Mouse (Mus musculus) brain, embryonic 14.5 days (tissue): ENCODE measurements around the gene Bach2. TPM values are rescaled to one million over a fixed set of nuclear protein-coding genes. Genes with fewer than 3 reads are reported as not detected.
A peak's percentile ranks its signal among the peaks of the same experiment; 100 is the strongest.

Experiments used
- DNase-seq: peaks from one replicate; pipeline ENCODE4 v3.0.0-alpha.2; 2011; ENCODE audit warnings: low read depth
- CTCF ChIP-seq: fragments of 200-500 bp; IDR thresholded peaks from 2 replicates; pipeline ENCODE4 v1.5.1; 2012; ENCODE audit warnings: inconsistent platforms, mild to moderate bottlenecking, moderate library complexity, borderline replicate concordance; ENCODE audit not compliant: insufficient read depth, insufficient read length; ENCODE audit errors: extremely low read depth
- POLR2A ChIP-seq: fragments of 200-500 bp; IDR thresholded peaks from 2 replicates; pipeline ENCODE4 v1.6.1; 2012; ENCODE audit warnings: mild to moderate bottlenecking, inconsistent platforms, borderline replicate concordance; ENCODE audit not compliant: poor library complexity, insufficient read depth, insufficient read length, severe bottlenecking; ENCODE audit errors: extremely low read depth
- polyA plus RNA-seq: library from polyadenylated mRNA; depleted of rRNA; stranded (reverse); fragments of >200 nt; gene quantifications from 2 replicates; pipeline ENCODE4 v1.2.3, GENCODE M21; 2012

The Bach2 gene
- polyA plus RNA-seq, 1 experiment: 31.4 TPM

DNA sequence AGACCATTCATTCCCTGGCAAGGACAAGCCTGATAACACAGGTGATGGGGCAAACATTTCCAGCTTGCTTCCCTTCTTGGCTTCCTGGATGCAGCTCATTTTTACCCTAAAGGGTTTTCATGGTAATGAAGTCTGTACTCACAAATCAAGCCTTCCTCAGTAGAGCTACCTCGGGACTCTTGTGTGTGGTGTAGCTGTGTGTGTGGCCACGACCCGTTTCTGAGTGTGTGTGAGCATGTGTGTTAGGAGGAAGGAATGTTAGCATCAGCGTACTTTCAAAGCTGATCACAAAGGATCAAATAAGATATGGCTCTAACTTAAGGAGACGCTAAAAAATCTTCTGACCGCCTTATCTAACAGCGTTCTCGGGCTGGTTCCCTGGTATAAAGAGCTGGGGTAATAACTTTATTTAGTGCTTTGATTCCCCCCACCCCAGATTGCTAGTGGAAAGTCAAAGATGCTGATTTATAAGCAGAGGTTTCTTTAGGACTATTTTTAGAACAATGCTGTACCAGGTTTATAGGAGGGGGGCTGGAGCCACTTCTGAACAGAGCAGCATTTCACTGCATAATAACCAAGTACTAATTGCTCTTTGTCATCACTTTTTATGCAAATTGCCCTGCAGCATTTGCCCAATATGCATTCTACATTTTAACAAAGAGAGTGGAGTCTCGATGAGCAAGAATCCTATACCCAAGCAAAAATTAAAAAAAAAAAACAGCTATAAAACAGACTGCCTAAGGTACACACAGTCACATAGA, 28.0 kb upstream of the Bach2 start:
- DNase-seq: peak; percentile 76
- TF ChIP-seq CTCF (no peak), POLR2A (no peak)

DNA sequence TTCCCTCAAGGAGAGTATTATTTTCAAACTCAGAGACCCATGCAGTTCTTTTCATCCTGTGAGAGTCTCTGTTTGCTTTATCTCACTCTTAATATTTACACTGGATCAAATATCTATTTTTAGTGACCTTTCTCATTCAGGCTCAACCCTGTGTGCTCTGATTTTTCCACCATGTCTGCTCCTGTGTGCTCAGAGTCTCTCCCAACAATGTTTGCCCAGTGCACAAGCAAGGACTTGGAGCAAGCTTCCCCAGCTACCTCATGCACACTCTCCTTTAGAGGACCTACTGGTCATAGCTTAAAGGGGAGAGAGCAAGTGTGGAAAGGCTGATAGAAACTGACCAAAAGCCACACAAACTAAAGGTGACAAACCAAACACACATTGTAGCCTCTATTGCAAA, 26.0 kb upstream of the Bach2 start:
- TF ChIP-seq POLR2A: no peak
- TF ChIP-seq CTCF: no peak
- DNase-seq: no peak

DNA sequence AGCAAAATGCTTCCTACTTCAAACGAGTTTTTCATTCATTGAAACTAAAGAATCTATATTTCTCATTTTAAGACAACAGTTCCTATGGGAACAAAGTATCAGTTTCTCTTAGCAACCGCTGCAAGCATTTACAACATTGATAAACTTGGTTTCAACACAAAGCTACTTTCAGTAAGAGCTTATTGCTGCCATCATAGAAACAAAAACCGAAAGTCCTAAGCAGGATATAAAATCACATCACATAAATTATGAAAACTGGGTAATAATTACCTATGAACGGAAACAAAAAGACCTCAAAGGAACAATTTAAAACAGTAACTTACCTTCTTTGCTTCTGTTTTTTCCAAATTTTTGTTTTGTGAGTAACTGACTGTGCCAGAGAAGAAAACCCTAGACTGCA, 22.1 kb upstream of the Bach2 start:
- no peak for DNase-seq
- TF ChIP-seq CTCF (no peak), POLR2A (no peak)

DNA sequence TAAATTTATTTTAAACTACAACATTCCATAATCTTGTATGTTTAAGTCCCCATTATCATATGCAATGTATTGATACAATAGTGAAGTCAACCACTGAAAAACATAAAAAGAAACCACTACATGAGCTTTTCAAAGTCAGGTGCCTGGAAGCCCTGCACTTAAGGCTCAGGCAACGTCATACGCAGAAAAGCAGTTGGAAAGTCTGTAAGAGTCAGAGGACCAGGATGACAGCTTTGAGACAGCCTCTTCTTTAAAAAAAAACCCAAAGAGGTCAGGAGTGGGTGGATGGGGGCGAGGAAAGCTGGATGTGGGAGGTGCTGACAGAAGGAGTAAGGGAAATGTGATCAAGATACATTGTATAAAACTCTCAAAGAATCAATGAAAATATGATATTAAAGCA, 21.6 kb upstream of the Bach2 start:
- DNase-seq: no peak
- TF ChIP-seq POLR2A (no peak), CTCF (no peak)

DNA sequence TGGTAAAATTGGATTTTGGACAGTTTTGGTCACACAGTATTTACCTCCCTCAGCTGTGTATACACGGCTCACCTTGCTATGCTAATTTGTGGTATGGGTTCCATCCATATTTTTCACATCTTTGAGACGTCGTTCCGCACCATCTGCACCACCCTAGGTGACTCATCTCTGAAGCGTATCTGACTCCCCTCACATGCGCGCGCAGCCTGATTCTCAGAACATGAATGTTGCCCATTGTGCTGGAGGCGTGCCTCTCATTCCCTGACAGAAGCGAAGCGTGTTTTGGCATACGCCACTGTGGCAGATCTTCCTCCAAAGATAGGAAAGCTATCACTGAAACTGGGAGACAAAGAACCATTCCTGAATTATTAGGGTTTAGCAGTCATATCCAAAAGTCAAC, 21.0 kb upstream of the Bach2 start:
- TF ChIP-seq POLR2A (no peak), CTCF (no peak)
- DNase-seq: peak; percentile 50

DNA sequence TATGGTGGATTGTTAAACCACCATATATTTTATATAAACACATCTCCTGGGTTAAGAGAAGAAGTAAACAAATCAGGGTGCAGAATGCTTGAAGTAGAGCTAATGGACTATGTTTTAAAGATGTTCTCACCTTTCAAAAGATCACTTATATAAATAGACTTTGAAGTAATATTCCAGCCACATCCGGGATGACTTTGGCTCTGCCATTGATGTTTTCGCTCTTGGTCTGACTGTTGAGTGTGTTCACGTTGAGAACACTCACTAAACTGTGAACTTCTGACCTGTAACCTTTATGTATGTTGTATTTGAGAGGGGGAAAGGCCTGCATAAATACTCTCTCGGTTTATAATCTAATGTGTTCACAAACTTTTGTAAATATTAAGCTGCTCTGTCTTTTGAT, 20.2 kb upstream of the Bach2 start:
- DNase-seq: no peak

DNA sequence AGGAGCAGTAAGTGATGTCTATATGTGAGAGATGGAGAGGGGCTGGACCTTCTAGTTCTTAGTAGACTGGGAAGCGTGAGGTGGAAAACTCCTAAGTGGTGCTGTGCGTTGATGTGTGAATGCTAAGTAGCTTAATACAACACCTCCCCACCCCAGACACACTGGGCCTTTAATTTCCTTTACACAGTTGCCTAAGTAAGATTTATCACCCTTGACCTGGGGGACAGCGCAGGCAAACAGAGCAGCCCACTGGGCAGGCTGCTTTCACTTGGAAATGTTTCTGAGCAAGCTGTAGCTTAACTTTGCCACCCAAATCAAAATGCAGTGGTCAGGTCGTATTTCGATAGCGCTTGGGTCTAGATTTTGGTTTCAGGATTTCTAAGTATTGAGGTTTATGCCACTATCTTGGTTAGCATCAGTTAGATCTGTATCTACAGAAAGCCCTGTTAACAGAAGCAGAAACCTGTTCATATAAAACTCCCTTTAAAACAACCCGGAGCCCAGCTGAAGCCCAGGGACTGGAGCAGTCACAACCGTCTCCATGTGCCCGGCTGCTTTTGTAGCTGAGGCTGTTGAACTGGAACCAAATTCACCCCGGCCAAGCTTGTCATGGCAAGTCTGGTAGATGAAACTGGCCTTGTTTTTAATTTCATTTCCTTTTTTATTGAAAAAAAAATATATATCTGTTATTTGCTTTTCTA, 19.0 kb upstream of the Bach2 start:
- TF ChIP-seq CTCF: no peak
- no peak for TF ChIP-seq POLR2A
- no peak for DNase-seq

More for the DNA sequence above, 20.2 kb upstream of the Bach2 start:
- TF ChIP-seq CTCF (no peak), POLR2A (no peak)

DNA sequence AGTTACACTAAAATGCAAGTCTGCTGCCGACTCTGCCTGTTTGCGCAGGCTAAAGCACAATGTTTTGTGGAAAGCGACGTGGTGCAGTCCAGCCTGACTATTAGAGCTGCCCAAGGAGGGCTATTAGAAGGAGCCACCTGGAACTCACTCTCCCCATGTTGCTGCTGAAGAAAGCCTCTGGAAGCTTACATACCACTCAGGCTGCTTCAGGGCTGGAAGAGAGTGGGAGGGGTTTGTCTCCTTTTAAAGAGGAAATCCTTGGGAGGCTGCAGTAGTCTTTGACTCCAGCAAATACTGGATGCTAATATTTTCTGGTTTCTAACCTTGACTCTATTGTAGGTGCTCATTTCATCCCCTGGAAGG, 18.5 kb upstream of the Bach2 start:
- DNase-seq: no peak
- TF ChIP-seq CTCF (no peak), POLR2A (no peak)

DNA sequence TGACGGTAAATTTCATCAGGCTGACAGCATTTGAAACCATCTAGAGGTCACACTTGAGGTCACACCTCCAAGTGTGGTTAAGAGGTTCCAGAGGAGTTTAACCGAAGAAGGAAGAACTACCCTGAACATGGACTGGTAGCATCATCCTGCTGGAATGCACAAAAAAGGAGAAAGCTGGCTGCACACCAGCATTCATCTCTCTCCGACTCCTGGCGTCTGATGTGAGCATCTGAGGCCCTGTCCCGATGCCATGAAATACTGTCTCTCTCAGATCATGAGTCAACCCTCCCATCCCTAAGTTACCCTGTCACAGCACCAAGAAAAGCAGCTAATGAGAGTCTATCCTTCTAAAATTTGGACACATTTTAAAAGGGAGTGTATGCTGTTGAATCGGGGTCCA, 17.6 kb upstream of the Bach2 start:
- TF ChIP-seq POLR2A: no peak
- no peak for TF ChIP-seq CTCF
- peak; percentile 73 for DNase-seq

DNA sequence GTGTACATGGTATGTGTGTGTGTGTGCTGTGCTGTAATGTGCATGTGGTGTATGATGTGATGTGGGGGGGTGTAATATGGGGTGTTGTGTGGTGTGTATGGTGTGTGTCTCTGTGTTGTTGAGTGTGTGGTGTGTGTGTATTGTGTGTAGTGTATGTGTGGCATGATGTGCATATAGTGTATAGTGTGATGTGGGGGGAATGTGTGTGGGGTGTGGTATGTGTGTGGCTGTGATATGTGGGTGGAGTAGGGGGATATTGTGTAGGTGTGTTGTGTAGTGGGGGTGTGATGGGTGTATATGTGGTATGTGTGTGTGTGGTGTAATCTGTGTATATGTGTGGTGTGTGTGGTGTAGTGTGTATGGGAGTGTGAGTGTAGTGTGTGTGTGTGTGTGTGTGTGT, 15.0 kb upstream of the Bach2 start:
- TF ChIP-seq POLR2A (no peak), CTCF (no peak)
- no peak for DNase-seq

DNA sequence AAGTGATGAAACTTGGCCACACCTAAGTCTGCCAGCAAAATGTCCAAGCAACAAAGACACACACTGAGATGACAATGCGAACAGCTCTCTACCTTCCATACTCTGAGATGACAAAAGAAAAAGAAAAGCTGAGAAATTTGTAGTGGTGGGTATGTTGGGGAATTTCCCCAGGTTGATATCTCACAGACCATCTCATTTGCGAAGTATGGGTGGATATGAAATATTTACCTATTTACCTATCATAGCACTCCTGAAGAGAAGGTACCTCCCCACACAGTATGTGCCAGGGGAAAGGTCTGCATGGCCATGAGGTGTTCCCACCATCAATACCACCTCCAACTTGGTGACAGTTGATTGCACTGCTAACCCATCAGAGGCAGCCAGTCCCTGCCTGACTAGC, 13.4 kb upstream of the Bach2 start:
- DNase-seq: no peak
- TF ChIP-seq POLR2A: no peak
- TF ChIP-seq CTCF: no peak

DNA sequence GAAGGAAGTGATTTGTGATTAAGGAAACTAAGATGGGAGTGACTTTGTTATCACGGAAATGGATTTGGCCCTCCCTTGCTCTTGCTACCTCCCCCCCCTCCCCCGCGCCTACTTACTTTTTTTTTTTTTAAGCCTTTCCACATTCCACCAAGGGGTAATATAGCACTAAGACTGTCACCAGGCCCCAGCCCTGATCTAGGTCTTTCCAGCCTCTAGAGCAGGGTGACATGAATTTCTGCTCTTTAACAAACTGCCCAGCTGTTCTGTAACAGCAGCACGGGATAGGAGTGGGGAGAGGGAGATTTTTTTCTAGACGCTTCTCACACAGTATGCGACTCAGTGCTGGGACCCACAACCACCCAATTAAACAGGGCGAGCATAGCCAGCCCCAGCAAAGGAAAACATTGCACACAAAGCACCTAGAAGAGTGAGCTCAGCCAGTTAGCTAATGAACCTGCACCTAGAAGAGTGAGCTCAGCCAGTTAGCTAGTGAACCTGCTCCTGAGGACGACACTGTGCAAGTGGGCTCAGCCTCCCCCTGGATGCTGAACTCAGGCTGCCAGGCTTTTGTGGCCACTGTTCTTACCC, 10.5 kb upstream of the Bach2 start:
- no peak for TF ChIP-seq CTCF
- no peak for TF ChIP-seq POLR2A
- DNase-seq: peak; percentile 56

DNA sequence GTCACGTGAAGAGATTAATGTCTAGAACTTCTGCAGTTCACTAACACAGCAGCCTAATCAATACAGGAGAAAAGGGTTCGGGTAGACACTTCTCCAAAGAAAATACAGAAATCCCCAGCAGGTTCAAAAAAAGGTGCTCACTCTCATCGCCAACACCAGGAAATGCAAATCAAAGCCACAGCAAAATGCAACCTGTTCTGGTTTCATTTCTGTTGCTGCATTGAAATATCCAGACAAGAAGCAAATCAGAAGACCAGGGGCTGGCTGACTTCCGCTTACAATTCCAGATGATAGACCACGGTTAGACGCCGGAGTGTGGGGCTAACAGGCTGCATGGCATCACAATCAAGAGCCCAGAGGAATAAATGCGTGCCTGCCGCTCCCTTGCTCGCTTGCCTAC, 9.3 kb upstream of the Bach2 start:
- no peak for TF ChIP-seq CTCF
- no peak for TF ChIP-seq POLR2A
- DNase-seq: no peak
